Mouse (Mus musculus) right cerebral cortex, adult 2 months (tissue): ENCODE measurements around the gene Gng8.

Experiments used
- DNase-seq, 2 experiments: peaks; one replicate each; pipeline ENCODE4 v3.0.0; 2021 to 2022; ENCODE audit warnings: low spot score in 2 of 2

Gng8 gene

GRCm38 (mm10) chr7:16907842-16908241, 16.3 kb downstream of the Gng8 start:
- DNase-seq = no peak

GRCm38 (mm10) chr7:16908367-16908766, 16.8 kb downstream of the Gng8 start:
- DNase-seq = no peak

DNA sequence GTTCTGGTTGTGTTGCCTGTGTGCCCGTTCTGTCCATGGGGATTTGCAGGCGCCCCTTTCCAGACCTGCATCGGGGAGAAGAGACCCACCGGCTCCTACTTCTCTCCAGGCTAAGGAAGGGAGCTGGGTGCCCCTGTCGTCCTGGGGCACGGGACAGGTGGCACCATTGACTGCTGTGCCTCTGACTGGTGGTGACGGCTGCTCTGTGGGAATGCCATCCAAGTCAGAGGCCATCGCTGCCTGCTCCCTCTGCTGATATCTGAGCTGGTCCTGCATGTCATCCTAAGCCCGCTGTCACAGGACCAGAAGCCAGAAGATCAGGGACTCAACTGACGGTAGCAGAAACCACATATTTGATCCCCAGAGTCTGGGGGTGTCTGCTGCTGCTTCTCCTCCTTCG, 17.3 kb downstream of the Gng8 start:
- DNase-seq = no peak

DNA sequence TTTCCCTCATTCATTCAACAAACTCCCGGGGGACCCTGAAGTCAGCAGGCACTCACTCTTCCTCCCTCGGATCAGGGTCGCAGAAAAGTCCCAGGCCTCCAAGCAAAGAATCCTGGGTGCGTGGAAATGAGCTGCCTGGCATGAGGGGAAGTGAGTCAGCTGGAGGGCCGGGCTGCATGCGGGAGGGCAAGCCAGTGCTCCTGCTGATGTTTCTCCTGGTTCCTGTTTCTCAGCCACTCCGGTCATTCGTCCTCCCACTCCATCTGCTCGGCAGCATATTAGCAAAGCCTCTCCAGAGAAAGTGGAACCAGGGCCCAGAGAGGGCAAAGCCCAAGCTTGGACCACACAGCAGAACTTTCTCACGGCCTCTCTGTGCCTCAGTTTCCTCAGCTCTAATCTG, 18.3 kb downstream of the Gng8 start:
- DNase-seq = no peak

- DNase-seq = no peak
These were observed 20.3 kb downstream of the Gng8 start for GRCm38 (mm10) chr7:16911904-16912303.

DNA sequence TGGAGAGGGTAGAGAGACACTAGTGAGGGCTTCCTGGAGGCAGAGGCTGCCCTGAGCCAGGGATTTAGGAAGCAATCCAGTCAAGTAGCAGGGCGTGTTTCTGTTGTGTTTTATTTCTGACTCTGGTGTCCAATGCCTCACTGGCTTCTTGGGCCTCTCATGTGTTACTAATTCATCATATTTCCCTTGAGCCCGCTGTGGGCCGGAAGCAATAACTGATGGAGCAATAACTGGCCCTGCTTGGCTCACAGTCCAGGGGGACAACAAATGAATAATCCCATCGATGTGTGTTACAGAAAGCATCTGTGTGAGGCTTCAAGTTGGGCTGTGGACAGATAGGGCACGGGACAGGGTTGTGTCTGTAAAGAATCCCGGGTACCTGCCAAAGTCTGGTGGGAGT, 20.8 kb downstream of the Gng8 start:
- no peak for DNase-seq

GRCm38 (mm10) chr7:16913806-16914452, 22.3 kb downstream of the Gng8 start:
- DNase-seq = peak; percentile 78 to 82

DNA sequence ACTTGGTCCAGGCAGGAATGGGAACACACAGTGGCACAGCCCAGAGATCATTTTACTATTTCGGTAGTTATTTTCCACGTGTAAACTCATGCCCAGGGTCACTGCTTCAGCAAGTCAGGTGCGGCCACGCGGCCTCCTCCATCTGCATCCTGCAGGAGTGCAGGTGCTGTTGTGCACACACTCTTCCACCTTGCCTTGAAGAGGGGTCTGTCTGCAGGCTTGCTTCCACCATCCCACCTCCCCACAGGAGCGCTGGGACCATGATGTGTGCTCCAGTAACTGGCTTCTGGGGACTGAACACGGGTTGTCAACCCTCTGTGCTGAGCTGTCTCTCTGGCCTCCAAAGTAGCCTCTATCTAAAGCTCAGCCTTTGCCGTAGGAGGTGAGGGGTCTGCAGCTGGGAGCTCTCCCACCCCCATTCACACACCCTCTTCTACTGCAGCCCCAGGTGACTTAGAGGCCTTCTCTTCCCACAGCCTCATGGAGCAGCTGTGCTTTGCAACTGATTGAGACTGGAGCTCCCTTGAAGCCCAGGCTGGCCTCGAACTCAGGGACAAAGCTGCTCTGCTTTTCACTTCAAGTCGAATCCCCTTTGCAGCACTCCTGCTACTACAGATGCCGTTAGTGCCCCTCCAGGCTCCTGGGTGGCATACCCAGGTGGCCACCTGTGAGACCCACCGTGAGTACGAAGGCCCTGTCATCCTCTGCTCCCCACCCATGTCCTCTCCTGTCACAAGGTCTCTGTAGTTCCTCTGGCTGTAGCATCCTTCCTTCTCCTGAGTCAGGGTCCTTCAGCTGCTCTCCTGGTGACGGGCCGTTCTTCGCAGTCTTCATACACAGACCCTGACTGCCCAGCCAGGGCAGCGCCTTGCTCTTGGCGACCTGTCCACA, 23.1 kb downstream of the Gng8 start:
- no peak for DNase-seq

- DNase-seq = no peak
These were observed 24.1 kb downstream of the Gng8 start for GRCm38 (mm10) chr7:16915461-16916340.

DNA sequence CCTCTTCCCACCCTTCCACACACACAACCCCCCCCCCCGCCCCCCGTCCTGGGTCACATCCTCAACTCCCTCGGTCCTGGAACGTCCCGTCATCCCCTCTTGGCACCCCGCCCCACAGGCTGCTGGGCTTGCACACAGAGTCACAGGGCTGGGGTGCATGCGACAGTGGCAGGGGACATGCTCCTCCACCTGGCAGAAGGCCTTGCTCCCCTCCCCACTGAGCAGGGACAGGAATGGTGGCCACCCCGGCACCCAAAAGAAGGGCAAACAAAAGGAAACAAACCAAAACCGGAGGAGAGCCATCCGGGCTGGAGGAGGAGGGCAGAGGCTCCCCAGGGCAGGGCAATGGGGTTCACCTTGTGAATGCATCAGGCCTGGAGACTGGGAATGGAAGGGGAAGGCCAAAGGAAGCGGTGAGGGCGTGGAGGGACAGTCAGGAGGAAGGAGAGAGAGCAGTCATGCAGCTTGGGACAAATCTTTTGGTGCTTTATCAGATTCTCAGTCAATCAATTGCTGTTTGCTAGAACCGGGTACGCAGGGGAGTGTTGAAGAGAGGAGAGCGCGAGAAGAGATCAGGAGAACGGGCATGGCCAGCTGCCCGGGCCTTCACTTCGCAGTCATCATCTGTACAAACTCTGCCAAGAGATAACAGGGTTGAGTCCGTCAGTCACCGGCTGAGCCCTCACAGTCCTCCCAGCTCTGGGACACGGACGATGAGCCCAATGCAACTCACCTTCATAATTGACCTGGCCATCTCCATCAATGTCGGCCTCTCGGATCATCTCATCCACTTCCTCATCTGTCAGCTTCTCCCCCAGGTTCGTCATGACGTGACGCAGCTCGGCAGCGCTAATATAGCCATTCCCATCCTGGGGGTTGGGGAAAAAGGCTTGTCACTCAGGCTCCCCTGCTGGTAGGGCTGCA, 25.0 kb downstream of the Gng8 start:
- no peak for DNase-seq

DNA sequence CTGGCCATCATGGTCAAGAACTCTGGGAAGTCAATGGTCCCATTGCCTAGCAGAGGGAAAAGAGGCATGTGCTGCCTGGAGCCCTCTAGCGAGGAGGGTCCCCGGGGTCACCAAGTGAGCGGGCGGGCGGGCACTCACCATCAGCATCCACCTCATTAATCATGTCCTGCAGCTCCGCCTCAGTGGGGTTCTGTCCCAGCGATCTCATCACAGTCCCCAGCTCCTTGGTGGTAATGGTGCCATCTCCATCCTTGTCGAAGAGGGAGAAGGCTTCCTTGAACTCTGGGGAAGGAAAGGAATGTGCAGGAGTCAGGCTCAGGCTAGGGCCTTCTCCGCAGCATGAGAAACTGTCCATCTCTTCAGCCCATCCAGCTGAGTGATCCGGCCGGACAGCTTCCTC, 25.9 kb downstream of the Gng8 start:
- DNase-seq = no peak

DNA sequence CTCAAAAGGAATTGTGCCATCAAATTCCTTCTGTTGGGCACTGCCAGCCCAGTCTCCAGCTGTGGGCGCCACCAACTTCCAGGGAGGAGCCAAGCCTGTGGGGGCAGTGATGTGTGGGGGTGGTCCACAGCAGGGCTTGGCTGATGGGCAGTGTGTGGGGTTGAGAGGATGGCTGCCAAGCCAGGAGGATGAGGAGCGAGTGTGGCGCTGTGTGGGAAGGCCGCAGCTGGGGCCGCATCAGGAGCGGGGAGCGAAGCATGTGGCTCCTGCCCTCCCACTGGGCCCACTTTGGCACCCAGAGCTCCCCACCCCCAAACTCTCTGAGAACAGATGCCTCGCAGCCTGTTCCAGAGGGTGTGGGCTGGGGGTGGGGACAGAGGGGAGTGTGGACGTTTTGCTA, 26.4 kb downstream of the Gng8 start:
- peak; percentile 80 to 82 for DNase-seq

DNA sequence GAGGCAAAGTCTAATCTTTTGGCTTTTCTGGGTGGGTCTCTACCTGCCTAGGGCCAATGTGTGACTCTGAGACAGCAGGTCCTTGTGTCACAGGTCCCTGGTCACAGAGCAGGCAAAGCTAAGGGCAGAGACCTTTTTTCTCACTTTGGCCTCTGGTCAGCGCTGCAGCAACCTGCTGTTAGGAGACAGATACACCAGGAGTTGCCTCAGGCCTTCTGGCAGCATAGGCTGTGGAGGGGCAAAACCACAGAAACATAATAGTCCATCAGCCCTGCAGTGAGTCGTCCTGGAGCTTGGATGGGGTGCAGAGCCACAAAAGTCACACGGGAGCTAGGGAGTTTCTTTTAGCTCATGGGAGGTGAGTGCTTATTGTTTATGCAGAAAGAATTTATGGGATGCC, 27.1 kb downstream of the Gng8 start:
- no peak for DNase-seq

DNA sequence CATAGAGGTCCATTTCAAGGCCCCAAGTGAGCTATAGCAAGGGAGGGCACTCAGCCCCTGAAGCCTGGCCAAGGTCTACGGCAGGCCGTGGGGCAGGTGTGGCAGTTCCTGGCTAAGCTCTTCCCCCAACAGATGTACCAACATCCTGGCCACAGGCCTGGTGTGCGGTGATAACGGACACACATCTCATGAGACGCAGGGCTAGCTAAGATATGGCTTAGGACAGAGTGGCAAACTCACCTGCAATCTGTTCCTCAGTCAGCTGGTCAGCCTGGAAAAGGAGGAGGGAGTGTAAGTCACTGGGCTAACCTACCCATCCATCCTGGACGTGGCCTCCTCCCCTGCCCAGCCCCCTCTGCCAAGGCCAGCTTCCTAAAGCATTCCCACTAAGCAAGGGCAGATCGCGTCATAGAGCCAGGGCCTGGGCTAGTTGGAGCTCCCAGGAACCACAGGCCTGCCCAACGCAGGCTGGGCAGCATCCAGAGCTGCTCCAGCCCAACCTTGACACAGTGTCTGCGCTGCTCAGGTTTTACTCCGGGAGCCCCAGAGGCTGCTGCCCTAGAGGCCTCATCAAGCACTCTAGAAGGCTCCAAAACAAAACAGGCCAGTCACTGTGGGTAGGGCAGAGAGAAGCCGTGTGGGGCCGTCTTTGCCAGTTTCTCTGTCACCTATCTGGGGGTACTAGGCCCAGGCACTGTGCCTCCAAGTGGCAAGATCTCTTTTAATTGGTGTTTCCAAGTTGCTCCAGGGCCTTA, 28.0 kb downstream of the Gng8 start:
- DNase-seq = no peak

DNA sequence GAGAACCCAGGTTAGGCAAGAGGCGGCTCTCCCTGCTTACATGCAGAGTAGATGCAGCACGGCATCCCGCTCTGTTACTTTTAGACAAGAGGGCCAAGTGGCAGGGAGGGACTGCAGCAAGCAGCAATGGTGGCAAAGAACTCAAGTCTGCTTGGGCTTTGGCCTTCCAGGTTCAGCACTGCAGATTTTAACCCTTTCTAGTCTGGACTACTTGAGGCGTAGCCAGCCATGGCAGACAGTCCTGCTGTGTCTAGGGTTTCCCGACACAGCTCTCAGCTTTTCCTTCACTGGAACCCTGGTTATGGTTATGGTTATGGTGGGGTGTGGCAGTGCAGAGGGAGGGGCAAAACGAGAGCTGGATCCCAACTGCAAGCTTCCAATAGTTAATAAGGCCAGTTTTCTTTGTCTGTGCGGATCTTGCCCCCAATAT, 28.6 kb downstream of the Gng8 start:
- no peak for DNase-seq

DNA sequence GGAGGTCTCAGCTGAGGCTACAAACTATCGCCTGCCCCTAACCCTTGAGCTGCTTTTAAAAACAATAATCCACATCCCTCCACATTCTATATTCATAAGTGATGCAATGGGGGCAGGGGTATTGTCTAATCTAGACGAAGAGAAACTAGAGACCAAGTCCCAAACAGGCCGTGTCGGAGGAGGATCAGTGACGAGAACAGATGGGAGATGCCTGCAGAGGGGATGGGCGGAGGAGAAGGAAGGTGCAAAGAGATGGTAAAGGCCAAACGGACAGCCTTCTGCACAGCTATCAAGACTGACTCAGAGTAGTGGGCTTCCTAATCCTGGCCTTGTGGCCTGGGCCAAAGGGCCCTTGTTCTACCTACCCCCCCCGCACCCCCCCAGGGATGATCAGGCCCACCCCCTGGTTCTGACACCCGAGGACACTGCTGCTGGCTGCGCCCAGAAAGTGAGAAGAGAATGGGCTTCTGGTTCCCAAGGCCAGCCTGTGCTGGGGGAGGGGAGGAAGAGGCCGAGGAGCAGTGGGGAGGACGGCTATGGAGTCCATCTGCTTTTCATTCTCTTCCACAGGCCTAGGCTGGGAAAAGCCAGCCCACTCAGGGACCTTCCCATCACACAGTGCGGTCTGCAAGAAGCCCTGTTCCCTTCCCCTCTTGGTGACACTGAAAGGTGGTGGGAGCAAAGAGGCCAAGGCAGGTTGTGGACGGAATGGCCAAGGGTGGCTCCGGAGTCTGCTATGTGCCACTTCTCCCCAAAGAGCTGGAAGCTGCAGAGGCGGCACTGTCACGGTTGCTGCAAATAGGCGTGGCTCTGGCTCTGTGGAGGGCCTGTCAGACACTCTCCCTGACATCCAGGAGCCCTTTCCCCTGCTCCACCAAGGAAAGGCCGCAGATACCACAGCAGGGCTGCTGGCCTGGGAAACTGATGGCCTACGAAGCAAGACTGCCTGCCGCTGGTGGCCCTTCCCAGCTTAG, 29.5 kb downstream of the Gng8 start:
- DNase-seq = no peak

GRCm38 (mm10) chr7:16921881-16922335, 30.3 kb downstream of the Gng8 start:
- no peak for DNase-seq

GRCm38 (mm10) chr7:16922360-16922973, 30.9 kb downstream of the Gng8 start:
- no peak for DNase-seq
